Mouse (Mus musculus): ENCODE measurements around the gene Keg1. TPM values are rescaled to one million over a fixed set of nuclear protein-coding genes. Genes with fewer than 3 reads are reported as not detected.

The Keg1 gene
- not detected in 4 replicates for total RNA-seq (2023)

GRCm38 (mm10) chr19:12695590-12695989 is at the start of gene Keg1:
Keg1 (plus strand) TSS chr19:12695786.

GRCm38 (mm10) chr19:12670139-12670538 is 25.4 kb upstream of the Keg1 start, which contains the start of gene Olfr1442:
Olfr1442 (plus strand) TSS chr19:12670439.

GRCm38 (mm10) chr19:12677812-12678211 is 17.8 kb upstream of the Keg1 start, which contains the start of gene Olfr1443:
Olfr1443 (plus strand) TSS chr19:12678112.

GRCm38 (mm10) chr19:12765308-12765707 is 69.7 kb downstream of the Keg1 start, which contains the start of gene Cntf:
Cntf (minus strand) TSS chr19:12765632.

Other genes starting within 250 kb of the Keg1 start
- 30.5 to 39.8 TPM (median 35.5 TPM) in 4 replicates for gene Mpeg1, start 235.0 kb upstream of the Keg1 start, total RNA-seq (2023)
- 7.6 to 8.7 TPM (median 8.2 TPM) in 4 replicates for gene Dtx4, start 194.3 kb upstream of the Keg1 start, total RNA-seq (2023)
- gene Fam111a, start 150.0 kb upstream of the Keg1 start, total RNA-seq (2023): 119 to 133 TPM (median 130 TPM) in 4 replicates
- gene Gm4952, start 95.8 kb upstream of the Keg1 start, total RNA-seq (2023): 0.25 TPM in 1 of 4 replicates, not detected in the others
- not detected in 4 replicates for gene Glyat, start 62.5 kb upstream of the Keg1 start, total RNA-seq (2023)
- gene Olfr1442, start 25.3 kb upstream of the Keg1 start, total RNA-seq (2023): not detected in 4 replicates
- gene Olfr1443, start 17.7 kb upstream of the Keg1 start, total RNA-seq (2023): not detected in 4 replicates
- gene Cntf, start 69.8 kb downstream of the Keg1 start, total RNA-seq (2023): 3.8 to 4.3 TPM (median 4.0 TPM) in 4 replicates
- gene Zfp91, start 100.3 kb downstream of the Keg1 start, total RNA-seq (2023): 87.5 to 91.2 TPM (median 89.4 TPM) in 4 replicates
- 67.4 to 83.0 TPM (median 75.6 TPM) in 4 replicates for gene Lpxn, start 100.4 kb downstream of the Keg1 start, total RNA-seq (2023)
- 4.7 to 8.5 TPM (median 5.0 TPM) in 4 replicates for gene Gm5244, start 150.9 kb downstream of the Keg1 start, total RNA-seq (2023)
- 1.0 to 1.8 TPM (median 1.3 TPM) in 4 replicates for gene Olfr1444, start 161.5 kb downstream of the Keg1 start, total RNA-seq (2023)
- gene Olfr1445, start 188.1 kb downstream of the Keg1 start, total RNA-seq (2023): not detected in 4 replicates
- gene Olfr1446, start 197.7 kb downstream of the Keg1 start, total RNA-seq (2023): not detected in 4 replicates
- gene Olfr1447, start 208.0 kb downstream of the Keg1 start, total RNA-seq (2023): not detected in 4 replicates
- not detected in 4 replicates for gene Olfr1448, start 228.6 kb downstream of the Keg1 start, total RNA-seq (2023)
- gene Olfr1449, start 235.1 kb downstream of the Keg1 start, total RNA-seq (2023): not detected in 4 replicates

Measured in B cell, adult 62 days (primary cell).